Mouse (Mus musculus): ENCODE data around the gene Gsdma3.
"Not testable (repeated sequence)": the region's sequence is repeated elsewhere in the genome, so short reads cannot be mapped to it uniquely, and the experiment has no call there.

The Gsdma3 gene

DNA sequence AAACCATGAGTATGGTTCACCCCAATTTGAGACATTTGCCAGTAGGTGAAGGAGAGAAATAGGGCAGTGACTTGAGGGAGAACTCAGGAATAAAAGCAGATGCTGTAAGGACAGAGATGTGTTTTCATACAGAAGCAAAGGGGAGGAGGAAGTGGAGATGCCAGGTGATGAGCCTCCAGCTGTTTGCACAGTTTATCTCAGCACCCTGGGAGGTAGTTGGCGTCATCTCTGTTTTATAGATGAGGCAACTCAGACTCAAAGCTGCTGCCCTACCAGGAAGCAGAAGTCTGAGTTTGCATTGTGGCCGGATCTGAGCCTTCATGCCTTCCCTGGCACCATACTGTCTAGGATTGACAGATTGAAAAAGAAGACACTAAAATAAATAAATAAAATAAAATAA lies 42.8 kb downstream of the Gsdma3 start:
- DNase-seq (ENCODE audit: low spot score in 2 of 2), result no peak

DNA sequence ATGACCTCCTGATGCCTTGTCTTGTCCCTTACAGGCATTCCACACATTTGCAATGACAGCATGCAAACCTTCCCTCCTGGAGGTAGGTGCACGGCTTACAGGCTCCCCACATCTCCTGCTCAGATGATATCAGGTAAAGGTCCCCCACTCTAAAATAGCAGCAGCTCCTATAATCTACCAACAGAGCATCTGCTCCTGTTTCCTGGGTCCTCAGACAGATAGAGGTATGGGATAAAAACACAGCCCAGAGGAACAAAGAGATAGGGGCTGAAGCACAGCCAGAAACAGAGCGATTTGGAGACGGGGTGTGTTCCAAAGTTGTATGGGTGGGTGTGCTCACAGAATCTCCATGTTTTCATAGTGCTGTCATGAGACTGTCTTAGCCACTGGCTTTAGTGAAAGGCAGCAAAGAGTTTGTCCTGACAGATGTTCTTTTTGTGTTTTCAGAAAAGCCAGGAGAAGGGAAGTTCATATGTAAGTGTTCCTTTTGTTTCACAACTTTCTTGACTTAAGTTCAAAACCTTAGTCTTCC lies 45.2 kb downstream of the Gsdma3 start:
- no peak for DNase-seq (ENCODE audit: low spot score in 2 of 2)

DNA sequence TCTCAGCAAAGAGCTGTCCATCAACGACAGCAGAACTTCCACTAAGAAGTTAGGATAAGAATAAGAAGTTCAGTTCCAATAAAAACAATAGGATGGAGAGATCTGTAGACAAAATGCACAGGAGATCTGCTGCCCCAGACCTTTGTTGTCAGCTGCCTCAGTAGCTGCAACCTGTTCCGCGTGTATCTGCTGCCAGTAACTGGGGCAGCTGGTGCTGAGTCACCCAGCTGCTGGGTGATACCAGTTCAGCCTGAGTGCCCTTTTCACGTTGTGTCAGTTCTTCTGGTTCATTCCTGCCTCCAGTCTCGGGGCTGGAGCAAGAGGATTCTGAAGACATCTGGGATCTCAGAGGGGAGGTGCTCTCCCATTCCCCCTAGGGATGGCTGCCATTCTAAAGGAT lies 45.7 kb downstream of the Gsdma3 start:
- DNase-seq (ENCODE audit: low spot score in 2 of 2), result no peak

DNA sequence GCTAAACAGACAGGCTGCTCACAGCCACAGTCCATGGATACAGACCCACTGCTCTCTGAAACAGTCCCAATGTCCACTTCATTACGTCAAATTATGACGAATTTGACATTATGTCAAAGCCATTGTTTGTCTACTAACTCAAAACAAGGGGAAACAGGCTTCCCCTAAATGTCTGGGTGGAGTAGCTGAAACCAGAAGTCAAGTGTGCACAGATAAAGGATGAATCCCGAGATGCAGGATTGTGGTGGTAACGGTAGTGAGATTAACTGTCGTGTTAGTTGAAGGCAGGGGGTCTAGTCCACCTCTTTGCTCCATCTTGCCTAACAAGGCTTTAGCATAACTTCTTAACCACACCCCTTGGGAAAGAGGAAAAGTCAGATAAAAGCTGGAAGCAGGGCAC lies 46.3 kb downstream of the Gsdma3 start:
- DNase-seq (ENCODE audit: low spot score in 2 of 2), result no peak

DNA sequence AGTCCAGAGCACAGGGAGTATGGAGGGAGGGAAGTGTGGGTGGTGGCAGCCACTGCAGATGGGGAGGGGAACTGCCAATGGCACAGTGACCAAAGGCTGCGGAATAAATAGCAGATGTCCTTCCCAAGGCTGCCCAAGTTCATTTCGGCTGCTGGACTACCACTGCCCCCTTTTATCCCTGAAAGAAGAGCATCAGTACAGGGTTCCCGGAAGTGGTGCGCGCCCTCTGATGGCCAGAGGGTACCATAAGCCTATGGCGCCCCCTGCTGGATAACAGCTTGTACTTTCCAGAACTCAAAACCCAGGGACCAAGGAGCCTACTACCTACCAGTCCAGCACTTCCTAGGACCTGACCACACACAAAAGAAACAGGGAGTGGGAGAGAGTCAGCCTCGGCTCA lies 47.0 kb downstream of the Gsdma3 start:
- DNase-seq (ENCODE audit: low spot score in 2 of 2), result peak in 1 of 2 experiments; percentile 37

DNA sequence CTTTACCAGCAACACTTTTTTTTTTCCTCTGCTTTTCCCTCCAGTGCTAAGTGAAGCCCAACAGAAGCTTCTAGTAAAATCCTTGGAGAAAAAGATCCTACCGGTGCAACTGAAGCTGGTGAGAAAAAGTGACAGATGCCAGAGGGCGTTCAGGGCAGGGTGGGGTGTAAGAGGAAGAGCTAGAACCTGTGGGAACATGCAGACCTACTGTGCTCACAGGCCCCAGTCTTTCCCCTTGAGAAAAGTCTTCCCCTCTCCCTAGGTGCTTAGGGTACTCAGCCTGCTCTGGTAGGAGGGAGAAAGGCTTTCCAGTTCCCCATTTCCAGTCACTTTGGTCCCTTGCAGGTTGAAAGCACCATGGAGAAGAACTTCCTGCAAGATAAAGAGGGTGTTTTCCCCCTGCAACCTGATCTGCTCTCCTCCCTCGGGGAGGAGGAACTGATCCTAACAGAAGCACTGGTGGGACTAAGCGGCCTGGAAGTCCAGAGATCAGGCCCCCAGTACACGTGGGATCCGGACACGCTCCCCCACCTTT lies 49.7 kb downstream of the Gsdma3 start:
- DNase-seq (ENCODE audit: low spot score in 2 of 2), result no peak

DNA sequence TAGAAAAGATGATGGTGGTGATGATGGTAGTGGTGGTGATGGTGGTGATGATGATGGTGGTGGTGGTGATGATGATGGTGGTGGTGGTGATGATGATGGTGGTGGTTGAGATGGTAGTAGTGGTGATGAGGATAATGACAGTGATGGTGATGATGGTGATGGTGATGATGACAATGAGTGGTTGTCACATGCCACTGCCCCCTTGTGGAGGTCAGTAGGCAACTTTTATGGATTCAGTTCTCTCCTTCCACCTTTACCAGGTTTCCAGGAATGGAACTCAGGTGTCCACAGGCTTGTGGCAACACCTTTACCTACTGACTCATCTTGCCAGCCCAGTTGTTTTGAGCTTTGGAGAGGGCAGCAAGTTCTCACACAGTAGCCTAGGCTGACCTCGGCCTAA lies 53.9 kb downstream of the Gsdma3 start:
- no peak for DNase-seq (ENCODE audit: low spot score in 2 of 2)

DNA sequence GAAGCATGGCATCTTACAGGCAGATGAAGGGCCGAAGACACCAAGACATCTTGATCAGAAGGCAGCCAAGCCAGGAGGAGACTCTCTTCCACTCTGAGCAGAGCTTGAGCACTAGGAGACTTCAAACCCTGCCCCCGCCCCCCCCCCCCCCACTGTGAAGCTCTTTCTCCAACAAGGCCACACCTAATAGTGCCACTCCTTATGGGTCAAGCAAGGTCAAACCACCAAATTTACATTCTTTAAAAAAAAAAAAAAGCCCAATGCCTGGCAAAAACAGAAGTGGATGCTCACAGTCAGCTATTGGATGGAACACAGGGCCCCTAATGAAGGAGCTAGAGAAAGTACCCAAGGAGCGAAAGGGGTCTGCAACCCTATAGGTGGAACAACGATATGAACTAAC lies 54.4 kb downstream of the Gsdma3 start:
- DNase-seq (ENCODE audit: low spot score in 2 of 2), result not testable (repeated sequence)

DNA sequence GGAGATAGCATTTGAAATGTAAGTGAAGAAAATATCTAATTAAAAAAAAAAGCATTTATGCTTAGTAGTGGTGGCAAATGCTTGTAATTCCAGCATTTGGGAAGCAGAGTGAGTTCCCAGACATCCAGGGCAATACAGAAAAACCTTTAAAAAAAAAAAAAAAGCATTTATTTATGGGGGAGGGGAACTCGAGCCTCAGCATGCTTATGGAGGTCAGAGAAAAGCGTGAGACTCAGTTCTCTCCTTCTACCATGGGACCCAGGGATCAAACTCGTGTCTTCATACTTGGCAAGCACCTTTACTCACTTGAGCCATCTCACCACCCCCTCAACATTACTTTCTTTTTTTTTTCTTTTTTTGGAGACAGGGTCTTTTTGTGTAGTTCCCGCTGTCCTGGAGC lies 55.0 kb downstream of the Gsdma3 start:
- no peak for DNase-seq (ENCODE audit: low spot score in 2 of 2)

DNA sequence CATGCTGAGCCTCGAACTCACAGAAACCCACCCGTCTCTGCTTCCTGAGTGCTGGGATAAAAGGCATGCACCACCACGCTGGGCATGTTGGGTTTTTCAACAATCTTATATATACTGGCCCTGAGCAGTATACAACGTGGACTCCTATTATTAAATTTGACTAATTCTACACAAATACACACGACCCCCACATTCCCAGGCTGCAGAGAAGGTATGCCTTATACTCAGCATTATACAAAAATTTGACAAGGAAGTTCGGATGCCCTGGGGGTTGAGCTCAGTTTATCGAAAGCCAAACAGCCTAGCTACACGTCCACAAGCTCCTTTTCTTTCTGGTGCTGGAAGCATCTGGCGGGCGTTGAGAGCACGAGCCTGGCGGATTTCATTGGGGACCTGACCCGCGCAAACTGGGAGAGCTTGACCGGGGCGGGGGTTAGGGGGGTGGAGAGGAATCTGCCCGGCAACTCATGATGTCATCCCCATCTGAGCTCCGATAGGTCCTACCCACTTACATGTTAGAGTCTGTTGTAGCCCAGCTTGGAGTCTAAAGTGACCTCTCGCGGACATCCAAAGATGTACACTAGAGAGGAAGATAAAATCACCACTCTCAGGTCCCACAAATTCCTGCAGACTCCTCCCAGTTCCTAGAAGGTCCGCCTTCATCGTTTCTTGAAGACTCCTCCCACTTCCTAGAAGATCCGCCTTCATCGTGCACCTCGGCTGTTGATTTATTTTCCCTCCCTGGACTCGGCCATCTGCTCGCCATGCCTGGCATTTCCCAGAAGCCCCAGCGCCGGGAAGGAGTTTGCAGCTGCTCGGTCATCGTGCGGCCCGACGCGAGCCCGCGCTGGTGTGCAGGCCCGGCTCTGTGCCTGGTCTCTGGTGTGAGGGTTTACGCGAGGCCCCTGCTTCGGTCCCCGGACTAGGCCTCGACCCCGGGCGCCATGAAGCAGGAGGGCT lies 55.9 kb downstream of the Gsdma3 start, which contains the start of gene Psmd3:
Gene Psmd3 (plus strand): TSS at position 769 of the 960 bp plus-strand sequence.
- peak; percentile 94 to 95 for DNase-seq (ENCODE audit: low spot score in 2 of 2)

DNA sequence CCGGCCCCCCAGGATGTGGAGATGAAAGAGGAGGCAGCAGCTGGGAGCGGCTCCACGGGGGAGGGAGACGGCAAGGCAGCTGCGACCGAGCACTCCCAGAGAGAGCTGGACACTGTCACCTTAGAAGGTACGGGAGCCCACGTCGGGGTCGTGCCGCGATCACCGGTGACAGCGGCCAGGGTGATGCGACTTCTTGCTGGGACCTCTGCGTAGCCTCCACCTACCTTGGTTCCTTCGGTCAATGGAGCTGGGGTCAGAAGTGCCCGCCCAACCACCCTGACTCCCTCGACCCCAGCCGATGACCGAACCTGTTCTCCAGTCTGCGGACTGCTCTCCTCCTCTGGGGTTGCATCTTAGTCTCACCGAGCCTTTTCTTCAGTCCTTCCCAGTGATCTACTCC lies 56.7 kb downstream of the Gsdma3 start:
- DNase-seq (ENCODE audit: low spot score in 2 of 2), result no peak

DNA sequence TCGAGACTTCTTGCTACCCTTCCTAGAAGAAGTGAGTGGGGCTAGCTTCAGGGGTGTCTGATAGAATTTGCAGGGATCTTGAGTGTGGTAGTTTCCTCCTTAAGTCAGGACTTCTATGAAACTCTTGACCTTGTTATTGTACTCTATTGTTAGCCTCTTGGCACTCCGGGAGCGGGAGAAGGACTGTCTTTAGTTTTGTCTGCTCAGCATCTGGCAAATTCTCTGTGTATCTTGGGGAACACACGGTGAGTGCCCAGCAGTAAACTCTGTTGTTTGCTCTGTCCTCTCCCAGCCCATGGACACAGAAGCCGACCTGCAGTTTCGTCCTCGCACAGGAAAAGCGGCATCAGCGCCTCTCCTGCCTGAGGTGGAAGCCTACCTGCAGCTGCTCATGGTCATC lies 59.5 kb downstream of the Gsdma3 start:
- DNase-seq (ENCODE audit: low spot score in 2 of 2), result no peak

DNA sequence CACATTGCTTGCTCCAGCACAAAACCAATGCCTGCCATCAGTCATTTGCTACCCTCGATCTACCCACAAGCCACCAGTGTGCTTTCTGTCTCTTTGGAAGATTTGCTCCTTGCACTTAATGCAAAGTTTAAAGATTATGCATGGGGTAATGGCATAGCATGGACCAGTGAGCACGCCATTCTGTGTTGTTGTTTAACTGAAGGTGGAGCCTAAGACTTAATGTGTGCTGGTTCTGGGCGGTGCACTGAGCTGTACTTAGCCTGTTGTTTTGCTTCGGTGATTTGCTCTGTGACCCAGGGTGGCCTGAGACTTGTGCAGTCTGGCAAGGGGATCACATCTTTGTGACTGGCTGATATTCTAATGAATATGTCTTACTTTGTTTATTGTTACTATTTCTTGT lies 60.8 kb downstream of the Gsdma3 start:
- DNase-seq (ENCODE audit: low spot score in 2 of 2), result no peak

Data from urinary bladder, postnatal 4 days (tissue).